Mouse (Mus musculus) spleen, postnatal 4 days (tissue): ENCODE data around the gene Hspa12a.

Source experiments
- DNase-seq, 2 experiments: peaks; one replicate each; pipeline ENCODE4 v3.0.0; 2022; ENCODE audit warnings: low spot score in 2 of 2

Hspa12a gene

DNA sequence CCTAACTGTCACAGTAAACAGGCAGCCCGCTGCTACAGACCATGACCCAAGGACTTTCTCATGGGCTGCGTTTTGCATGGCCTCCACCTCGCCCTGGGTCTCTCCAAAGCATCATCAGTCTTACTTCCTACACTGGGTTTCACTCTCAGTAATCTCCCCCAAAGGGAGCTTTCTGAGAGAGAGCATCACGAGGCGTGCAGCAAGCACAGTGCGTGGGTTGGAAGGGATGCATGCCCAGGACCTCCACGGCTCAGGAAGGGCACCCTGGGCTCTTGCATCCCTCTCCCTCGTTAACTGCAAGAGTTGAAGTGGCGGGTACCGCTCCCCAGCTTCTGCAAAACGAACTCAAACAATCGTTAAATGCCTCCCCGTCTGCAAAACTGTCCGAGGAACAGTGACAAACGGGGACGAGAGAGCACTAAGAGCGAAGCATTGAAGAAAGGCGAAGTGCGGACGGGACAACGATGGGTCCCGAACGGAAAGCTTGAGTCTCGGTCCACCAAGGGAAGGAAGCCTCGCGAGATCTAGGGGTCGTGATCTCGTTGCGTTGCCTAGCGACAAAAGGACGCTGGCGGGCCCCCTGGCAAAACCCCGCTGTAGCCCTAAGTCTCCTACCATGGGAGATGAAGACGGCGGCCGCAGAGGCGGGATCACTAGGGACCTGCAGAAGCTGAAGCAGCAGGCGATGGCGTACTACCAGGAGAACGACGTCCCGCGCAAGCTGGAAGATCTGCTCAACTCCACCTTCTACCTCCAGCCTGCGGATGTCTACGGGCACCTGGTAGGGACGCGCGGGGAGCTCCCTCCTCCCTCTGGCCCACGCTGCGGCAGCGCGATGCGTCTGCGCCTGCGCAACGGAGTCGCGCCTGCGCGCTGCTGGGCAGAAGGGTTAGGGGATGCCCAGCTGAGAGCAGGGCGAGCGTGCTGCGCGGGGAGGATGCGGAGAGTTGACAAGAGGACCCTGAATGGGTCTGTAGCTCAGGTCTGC lies at the start of gene Hspa12a, which contains the start of gene Eno4:
TSS of gene Hspa12a (minus strand) at position 814 of the 988 bp plus-strand sequence.
TSS of gene Eno4 (plus strand) at position 585 of the 988 bp plus-strand sequence.
- DNase-seq, result peak; percentile 80 to 89

DNA sequence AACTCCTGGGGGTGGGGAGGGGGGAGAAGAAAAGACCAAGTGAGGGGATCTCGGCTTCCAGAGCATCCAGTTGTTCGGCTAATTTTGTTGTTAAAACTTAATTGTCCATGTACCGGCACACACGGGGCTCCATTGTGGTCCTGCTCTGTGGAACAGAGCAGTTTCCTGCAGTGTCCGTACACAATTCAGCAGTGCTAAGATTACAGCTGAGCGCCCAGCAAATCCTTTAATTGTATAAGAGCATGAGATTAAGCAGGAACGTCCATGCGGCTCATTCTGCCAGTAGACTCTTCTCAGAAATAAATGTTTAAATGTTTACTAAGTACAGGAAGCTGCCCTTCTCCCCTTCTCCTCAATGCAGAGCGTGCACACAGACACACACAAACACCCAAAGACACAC lies 38.1 kb upstream of the Hspa12a start:
- DNase-seq, result no peak

DNA sequence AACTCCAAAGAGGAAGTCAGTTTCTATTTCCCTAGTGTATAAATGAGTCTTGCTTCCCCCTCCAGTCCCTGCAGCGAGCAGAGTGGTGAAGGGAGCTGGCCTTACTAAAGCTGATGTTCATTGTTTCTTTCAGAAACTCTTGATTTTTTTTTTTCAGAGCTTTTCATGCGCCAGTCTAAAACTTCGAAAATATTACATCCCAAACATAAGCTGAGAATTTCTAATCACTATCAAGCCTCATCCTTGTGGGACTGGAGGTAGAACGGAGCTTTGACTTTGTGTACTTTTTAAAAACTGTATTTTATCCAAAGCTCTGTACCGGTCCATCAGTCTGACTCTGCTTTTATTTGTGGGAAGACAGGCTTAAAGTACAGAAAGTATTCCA lies 36.6 kb upstream of the Hspa12a start:
- DNase-seq, result no peak

DNA sequence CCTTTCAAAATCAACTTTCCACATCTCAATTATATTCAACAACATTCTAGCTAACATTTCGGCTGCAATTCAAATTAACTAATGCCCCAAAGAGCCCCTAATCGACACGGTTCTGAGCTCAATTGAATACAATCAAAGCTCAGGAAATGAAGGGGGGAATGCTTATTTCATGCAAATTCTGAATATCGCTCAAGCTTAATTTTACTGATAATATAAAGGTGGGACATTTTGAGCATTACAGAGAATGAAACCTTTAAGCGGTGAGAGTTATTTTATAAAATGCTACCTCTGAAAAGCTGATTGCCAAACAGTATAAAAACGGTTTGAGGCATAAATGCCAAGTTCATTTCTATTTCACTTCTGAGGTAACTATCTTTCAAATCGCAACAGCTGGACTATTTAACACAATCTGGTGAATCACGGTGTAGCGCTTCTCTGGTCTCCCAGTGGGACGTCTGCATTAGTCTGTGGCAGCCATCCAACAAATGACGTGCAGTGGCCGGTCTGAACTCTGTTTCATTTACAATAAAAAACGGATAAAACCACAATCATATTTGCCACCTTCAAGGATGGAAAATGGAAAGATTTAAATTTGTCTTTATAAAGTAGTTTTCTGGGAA lies 36.1 kb upstream of the Hspa12a start:
- DNase-seq, result no peak

DNA sequence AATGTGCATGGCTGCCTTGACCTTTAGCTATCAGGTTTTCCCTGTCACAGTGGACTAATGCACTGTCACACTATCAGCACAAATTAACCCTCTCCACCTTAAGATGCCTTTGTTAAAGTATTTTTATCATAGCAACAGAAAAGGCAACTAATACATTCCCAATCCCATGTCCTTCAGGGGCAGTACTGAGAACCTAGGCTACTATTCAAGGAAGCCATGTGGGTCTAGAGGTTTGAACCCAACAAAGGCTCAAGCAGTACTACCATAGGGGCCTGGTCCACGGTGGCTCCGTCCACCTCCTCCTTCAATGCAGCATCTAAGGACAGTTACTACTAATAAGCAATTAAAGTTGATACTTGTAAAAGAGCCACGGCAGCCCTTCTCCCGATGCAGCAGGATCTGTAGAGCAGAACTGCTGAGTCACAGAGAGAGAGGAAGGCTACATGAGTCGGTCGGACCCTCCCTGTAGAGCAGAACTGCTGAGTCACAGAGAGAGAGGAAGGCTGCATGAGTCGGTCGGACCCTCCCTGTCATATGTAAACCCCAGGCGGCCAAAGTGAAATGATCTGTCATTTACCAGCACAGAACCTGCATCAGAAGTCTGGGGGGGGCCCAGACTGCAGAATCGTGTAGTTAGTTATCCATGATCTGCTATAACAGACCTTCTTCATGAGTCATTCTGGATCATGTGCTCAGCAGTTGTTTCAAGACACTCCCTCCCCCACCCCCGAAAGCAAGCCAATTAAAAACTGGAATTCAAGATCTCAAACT lies 35.1 kb upstream of the Hspa12a start:
- DNase-seq, result no peak

DNA sequence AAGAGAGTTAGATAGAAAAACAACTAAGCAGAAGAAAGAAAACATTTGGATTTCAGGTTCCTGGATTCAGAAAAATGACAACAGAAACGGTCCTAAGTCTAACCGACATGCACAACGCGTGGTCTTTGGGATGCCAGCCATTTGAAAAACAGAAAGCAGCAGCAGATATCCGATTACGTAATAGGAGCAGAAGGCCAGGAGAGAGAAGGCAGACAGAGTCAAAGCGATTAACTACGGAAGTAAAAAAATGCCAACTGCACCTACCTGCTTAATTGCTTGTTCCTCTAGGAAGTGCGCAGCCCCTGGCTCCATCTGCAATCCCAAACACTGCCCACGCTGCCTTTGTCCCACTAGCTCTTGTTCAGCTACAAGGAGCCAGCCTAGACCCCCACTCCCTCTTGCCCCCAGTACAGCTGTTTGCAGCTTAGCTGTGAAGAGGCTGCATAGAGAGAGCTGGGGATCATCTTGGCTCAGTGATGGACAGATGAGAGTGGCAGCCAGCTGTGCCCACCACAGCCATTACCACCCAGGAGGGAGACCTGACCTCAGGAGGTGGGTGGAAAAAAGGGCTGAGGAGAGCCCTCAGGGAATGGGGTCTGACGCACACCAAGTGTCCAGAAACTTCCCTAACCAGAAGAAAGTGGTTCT lies 31.9 kb upstream of the Hspa12a start:
- DNase-seq, result no peak

DNA sequence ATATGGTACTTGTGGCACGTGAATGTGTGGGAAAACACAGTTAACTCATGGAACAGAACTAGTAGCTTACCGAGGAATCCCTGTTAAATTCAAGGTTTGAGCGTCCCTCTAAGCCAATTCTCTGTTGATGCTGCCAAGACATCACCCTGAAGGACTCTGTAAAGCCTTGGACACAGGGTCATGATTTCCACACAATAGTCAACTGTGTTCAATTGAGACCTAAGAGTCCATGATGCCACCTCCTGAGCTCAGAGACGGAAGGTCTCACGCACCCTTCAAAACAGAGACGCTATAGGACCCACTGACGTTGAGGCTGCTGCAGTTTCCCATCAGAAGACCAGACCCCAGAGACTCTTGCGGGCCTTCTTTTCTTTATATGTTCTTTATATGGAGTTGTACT lies 30.7 kb upstream of the Hspa12a start:
- DNase-seq, result no peak

DNA sequence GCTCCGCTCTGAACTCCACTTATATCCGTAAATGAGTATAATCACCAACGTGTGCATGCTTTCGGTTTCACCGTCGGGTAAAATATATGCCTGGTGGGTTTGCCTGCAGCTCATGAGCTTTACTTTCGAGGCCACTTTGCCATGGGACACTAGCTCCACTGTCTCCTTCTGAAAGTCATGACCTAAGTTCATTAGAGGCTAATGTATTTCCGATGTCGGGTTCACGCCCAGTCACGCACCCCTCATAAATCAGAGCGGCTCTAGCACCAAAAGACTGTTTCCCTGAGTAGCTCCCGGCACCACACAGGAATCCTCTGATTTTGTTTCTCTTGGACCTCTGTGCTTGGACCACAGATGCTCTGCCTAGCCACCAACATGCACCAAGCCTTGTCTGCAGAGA lies 27.4 kb upstream of the Hspa12a start:
- DNase-seq, result no peak

DNA sequence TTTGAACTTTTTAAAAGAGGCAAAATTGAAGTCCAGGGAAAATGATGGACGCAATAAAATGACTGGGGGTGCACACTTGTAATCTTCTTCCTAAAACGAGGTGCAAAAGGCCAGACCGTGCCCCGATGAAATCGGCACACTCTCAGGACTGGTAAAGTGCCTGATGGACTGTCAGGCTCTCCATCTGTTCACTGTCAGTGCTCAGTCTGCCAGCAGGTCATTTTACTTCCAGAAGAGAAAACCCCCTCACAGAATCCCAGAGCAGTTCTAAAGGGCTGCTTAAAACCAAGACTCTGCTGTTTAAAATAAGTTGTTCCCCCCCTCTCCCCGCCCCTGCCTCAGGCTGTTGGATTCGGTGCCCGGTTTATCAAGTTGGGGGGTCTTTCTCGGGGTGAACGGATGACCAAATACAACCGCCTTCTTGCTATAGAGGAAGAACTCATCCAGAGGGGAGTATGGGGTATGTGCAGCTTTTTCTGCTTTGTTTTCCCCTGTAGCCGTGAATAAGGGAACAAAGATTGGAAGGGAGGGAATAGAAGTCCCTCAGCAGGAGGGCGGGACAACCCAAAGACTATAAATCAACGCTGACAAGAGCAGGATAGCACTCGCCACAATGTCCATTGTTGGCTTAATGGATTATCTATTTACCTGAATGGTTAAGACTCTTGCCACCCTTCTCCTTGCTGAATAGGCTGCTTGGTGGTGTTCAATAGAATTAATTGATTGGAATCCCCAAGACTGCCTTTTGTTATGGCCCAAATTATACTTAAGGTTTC lies 25.5 kb upstream of the Hspa12a start:
- no peak for DNase-seq

DNA sequence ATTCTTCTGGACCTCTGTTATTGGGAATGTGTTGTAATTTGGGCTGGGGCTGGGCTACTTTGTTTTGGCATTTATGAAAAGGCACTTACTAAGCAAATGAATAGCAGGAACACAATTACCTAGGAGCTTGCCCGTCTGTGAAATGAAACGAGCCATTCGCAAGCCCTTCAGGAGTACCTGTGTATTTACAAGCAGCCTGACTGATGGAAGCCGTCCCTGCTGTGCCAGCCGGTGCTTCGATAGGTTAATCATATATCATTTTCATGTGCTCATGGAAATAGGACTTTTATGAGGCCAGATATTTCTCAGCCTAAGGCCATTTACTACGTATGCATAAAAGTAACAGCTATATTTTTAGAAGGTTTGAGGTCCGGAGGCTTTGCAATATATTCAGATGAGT lies 19.6 kb upstream of the Hspa12a start:
- no peak for DNase-seq

DNA sequence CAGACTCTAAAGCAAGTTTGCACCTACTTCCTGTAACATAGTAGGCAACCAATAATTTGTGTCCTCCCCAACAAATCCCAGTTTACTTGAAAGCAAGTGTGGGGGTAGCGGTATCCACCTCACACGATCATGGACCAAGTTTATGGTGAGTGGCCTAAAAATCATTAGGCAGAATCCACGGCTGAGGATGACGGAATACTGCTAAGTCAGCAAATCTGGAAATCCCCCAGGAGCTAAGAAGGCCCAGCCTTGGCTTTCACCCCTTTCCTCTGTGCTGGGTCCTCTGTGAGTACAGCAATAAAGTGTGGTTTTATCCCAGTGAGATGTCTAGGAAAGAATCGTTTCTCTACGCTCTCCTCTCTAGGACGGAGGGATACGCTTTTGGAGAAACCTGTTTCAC lies 11.3 kb upstream of the Hspa12a start:
- DNase-seq, result no peak

DNA sequence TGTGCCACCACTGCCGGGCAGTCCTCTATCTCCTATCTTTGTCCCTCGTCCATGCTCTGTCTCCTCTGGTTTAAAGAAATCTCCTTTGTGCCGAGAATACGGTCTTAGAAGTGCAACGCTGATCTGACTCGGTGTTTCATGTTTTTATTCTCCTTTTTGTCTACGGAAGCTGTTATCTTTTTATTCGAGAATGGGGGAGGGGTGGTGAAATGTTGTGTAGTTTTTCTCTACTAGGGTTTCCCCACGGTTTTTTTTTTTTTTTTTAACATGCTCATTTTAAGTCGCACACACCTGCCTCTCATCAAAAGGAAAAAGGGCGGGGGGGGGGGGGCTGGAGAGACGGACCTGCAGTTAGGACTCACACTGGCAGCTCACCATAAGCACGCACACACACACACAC lies 8.8 kb upstream of the Hspa12a start:
- no peak for DNase-seq

DNA sequence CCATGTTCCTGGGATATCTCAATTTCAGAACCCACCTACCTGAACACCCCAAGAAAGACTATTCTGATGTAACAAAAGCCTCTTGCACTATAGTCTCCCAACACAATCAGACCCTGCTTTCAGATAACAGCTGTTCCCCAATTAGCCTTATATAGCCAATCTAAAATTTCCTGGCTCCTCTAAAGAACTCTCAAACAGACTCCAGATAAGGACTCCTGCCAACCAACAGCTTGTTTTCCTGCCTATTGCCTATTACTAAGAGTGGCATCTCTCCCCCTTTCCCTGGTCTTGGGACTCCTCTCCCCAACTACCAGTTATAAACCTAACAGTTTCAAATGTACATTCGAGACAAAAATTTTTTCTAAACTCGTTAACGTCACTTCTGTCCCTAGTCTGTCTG lies 8.1 kb upstream of the Hspa12a start:
- no peak for DNase-seq

DNA sequence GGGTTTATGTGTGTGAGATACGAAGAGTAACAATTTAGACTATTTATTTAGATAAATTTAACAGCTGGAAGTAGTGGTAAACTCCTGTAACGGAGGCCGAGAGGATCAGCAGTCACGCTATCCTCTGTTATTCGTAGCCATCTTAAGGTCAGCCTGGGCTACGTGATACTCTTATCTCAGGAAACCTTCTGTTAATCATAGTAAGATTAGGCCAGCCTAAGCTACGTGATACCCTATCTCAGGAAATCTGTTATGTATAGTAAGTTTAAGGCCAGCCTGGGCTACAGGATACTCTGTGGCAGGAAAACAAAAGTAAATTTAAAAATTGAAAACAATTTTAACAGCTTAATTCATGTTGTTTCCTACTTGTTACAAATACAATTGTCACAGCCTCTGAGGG lies 2.5 kb upstream of the Hspa12a start:
- no peak for DNase-seq

DNA sequence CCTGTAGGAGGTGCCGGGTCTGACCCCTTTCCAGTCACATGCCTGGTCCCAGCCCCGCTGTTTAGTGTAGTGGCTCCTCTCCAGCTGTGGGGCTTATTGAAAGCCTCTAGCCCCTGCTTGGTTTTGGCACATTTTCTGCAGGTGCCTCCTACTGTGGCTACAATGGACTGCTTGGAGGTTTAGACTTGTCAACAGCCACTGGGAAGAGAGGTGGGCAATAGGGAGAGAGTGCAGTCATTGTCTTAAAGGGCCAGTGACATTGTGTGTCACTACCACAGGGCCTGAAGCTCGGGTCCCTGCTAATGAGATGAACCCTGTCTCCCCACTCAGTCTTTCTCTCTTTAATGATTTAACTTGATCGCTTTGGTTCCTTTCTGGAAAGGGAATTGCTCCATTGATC lies 10.4 kb downstream of the Hspa12a start:
- DNase-seq, result no peak

DNA sequence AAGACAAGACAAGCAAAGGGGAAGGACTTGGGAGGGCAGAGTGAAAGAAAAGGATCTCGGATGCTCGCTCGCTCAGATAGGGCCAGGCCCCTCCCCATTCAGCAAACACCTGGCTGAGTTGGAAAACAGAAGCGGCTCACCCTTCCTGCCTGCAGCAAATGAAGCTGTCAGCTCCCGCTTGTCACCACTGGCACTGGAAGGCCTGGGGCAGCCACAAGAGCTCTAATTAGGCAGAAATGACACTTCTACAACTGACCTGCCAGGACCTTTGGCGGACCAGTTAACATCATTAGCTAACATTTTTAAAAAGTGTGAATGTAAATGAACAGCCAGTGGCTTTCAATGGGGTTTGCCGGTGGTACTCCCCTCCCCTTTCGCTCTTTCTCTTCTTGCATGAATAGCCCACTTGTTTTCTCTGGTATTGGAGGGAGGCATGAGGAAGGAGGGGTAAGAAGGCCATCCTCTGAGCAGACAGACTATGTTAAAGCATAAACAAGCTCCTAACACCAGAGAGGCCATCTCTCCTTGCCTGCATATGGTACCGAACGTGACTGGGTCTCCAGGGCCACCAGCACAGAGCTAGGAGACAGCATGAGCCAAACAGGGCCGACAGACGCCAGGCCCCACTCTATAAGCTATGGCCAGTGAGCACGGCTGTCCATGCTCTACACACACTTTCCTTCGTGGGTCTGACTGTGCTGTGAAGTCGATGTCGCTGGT lies 12.2 kb downstream of the Hspa12a start:
- no peak for DNase-seq

DNA sequence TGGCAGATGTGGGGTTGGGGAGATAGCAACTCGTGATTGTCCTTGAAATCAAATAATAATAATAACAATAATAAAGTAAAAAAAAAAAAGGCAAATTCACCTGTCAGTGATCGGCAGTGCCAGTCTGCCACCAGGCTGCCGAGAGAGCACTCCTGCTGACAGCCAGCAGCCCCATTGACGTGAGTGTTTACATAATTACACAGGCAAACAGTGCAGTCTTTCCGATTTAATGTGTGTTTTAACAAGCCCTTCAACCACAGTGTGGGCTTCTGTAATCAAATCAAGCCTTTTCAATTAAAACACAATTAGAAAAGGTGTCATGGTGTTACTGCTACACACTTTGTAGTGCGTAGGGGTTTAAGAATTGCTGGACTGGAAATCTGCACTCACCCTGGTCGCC lies 24.3 kb downstream of the Hspa12a start:
- DNase-seq, result no peak

DNA sequence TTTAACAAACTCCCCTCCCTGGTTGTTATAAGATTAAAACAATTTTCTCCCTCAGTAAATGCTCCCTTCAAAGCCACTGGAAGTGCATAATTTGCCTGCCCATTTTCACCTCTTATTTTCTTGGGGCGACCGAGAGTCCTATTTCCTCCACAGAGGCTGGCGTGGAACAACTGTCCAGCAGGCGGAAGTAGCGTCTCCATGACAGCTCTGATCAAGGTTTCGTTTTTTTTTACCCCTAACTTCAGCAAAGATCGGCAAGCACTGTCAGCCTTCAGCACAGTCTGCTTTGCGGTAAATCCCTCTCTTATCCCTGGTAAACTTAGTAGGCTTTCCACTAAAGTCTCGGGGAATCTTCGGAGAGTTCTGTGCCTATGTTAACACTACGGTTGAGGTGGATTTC lies 24.9 kb downstream of the Hspa12a start:
- DNase-seq, result no peak

DNA sequence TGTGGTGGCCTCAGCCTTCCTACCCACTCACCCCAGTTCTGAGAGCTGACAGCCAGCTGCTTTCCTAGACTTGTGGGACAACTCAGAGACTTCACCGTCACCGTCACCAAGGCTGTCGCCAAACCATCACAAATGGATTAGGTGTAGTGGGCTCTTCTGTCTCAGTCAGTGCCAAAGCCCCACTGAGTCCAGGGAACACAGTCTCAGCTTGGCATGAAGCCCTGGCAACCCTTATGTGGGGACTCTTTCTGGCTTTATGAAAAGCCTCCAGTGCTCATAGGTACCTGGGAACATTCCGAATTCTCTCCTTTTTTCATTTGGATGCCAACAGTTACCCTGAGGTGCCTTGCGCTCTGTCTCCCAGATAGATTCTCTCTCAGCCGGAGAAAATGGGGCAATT lies 30.2 kb downstream of the Hspa12a start:
- DNase-seq, result no peak

DNA sequence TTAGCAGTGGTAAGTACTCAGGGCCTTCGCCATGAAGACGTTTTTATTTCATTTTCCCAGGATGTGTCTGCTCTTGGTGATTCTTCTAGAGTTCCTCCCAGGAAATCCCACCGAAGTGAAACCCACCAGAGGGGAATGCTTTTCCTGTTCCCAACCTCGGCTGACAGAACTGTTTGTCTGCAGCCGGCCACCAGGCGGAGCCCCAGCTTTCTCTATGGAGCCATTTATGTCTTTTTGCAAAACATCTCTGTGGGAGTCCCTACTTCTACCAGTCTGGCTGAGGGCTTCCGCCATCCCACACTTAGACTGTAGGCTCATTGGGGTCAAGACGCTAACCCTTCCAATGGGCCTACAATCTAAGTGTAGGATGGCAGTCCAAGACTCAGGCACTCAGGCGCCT lies 32.1 kb downstream of the Hspa12a start:
- DNase-seq, result peak; percentile 50 to 76
